Mouse (Mus musculus): ENCODE results near the gene Calhm5. TPM values are rescaled to one million over a fixed set of nuclear protein-coding genes. Genes with fewer than 3 reads are reported as not detected.

The Calhm5 gene
- polyA plus RNA-seq (2017; shearing (Covaris generic)): not detected

GRCm38 (mm10) chr10:34096418-34096883 lies at the start of gene Calhm5:
TSS of gene Calhm5 (minus strand) at chr10:34096519.

GRCm38 (mm10) chr10:34127392-34128378 lies 31.4 kb upstream of the Calhm5 start, which contains the start of gene Calhm6:
TSS of gene Calhm6 (minus strand) at chr10:34127984.

DNA sequence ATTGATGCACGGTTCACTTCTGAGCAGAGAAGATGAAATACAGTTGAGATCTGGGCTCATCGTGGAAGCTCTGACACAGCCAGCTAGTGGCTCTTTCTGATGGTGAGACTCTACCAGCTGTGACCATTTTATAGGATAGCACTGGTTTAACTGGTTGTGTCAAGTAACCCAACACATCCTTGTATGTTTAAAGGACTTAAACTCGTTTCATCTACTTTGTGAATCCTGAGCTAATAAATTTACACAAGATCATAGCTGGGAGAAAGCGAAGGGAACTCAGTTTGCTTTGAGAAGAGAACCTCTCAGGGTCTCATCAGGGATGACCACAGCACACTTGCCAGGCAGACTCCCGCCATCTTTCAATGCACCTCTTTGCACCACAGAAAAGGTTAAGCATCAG lies 52.1 kb downstream of the Calhm5 start, which contains the start of gene Calhm4:
Gene Calhm4 (minus strand): TSS at position 101 of the 400 bp plus-strand sequence.

Other genes starting within 250 kb of the Calhm5 start
- gene Sult3a1, start 238.8 kb downstream of the Calhm5 start, polyA plus RNA-seq (2017; shearing (Covaris generic)): not detected
- 0.05 TPM for gene Rsph4a, start 191.4 kb downstream of the Calhm5 start, polyA plus RNA-seq (2017; shearing (Covaris generic))
- 63.3 TPM for gene Zup1, start 145.2 kb downstream of the Calhm5 start, polyA plus RNA-seq (2017; shearing (Covaris generic))
- 143 TPM for gene Rwdd1, start 76.9 kb downstream of the Calhm5 start, polyA plus RNA-seq (2017; shearing (Covaris generic))
- gene Trappc3l, start 58.9 kb downstream of the Calhm5 start, polyA plus RNA-seq (2017; shearing (Covaris generic)): not detected
- gene Calhm4, start 52.2 kb downstream of the Calhm5 start, polyA plus RNA-seq (2017; shearing (Covaris generic)): not detected
- 44.5 TPM for gene Calhm6, start 31.5 kb upstream of the Calhm5 start, polyA plus RNA-seq (2017; shearing (Covaris generic))
- gene Dse, start 111.2 kb upstream of the Calhm5 start, polyA plus RNA-seq (2017; shearing (Covaris generic)): 4.0 TPM
- 64.9 TPM for gene Tspyl1, start 185.7 kb upstream of the Calhm5 start, polyA plus RNA-seq (2017; shearing (Covaris generic))
- gene Tspyl4, start 200.9 kb upstream of the Calhm5 start, polyA plus RNA-seq (2017; shearing (Covaris generic)): 11.8 TPM

Measured in CD4-positive, CD25-positive, alpha-beta regulatory T cell (primary cell).